Mouse (Mus musculus) intestine, embryonic 16.5 days (tissue): ENCODE results near the gene Smtnl1. TPM values are rescaled to one million over a fixed set of nuclear protein-coding genes. Genes with fewer than 3 reads are reported as not detected.
"Not testable (repeated sequence)": the region's sequence is repeated elsewhere in the genome, so short reads cannot be mapped to it uniquely, and the experiment has no call there.

Source experiments
- ATAC-seq: fragments of 200-750 bp; cut with Nextera tagmentation; 2 replicates; pipeline ENCODE4 v1.8.0; 2017; ENCODE audit warnings: moderate TSS enrichment, moderate library complexity
- H3K27ac ChIP-seq: fragments of 300-500 bp; sonication (generic); 2 replicates; pipeline ENCODE4 v1.5.1; 2014; ENCODE audit warnings: mild to moderate bottlenecking, low read length
- H3K27me3 ChIP-seq: fragments of 300-500 bp; sonication (generic); replicated peaks from 2 replicates; pipeline ENCODE4 v1.6.1; 2014; ENCODE audit warnings: low read length, control low read depth, mixed read lengths; ENCODE audit not compliant: control insufficient read depth, insufficient read depth
- H3K36me3 ChIP-seq: fragments of 300-500 bp; sonication (generic); 2 replicates; pipeline ENCODE4 v1.6.1; 2014; ENCODE audit warnings: low read length, control low read depth; ENCODE audit not compliant: control insufficient read depth, insufficient read depth
- H3K4me1 ChIP-seq: fragments of 300-500 bp; sonication (generic); 2 replicates; pipeline ENCODE4 v1.6.1; 2014; ENCODE audit warnings: low read length, control low read depth, mixed read lengths; ENCODE audit not compliant: control insufficient read depth, insufficient read depth
- H3K4me2 ChIP-seq: fragments of 300-500 bp; sonication (generic); 2 replicates; pipeline ENCODE4 v1.6.1; 2014; ENCODE audit warnings: low read depth, low read length, control low read depth
- H3K4me3 ChIP-seq: fragments of 300-500 bp; sonication (generic); 2 replicates; pipeline ENCODE4 v1.5.1; 2014; ENCODE audit warnings: mild to moderate bottlenecking, low read length
- H3K9ac ChIP-seq: fragments of 300-500 bp; sonication (generic); 2 replicates; pipeline ENCODE4 v1.6.1; 2014; ENCODE audit warnings: low read depth, low read length
- H3K9me3 ChIP-seq: fragments of 300-500 bp; sonication (generic); 2 replicates; pipeline ENCODE4 v1.6.1; 2016; ENCODE audit warnings: low read length, control low read depth; ENCODE audit not compliant: control insufficient read depth
- WGBS: fragments of 180-500 bp; shearing (Covaris S2); extraction: QIAGEN DNeasy Blood & Tissue Kit; methylation state at CpG from one replicate; pipeline ENCODE4 v1.1.7; 2014; 5-methylcytosine and 5-hydroxymethylcytosine counted together
- polyA plus RNA-seq: library from polyadenylated mRNA; unstranded; fragments of >200 nt; fragmentation: Nextera tagmentation; extraction: Ambion mirVana; gene quantifications from 2 replicates; pipeline ENCODE4 v1.2.1, GENCODE M21; 2015

Smtnl1 gene
- polyA plus RNA-seq, 1 experiment from 2014 or later, result 0.17 TPM

DNA sequence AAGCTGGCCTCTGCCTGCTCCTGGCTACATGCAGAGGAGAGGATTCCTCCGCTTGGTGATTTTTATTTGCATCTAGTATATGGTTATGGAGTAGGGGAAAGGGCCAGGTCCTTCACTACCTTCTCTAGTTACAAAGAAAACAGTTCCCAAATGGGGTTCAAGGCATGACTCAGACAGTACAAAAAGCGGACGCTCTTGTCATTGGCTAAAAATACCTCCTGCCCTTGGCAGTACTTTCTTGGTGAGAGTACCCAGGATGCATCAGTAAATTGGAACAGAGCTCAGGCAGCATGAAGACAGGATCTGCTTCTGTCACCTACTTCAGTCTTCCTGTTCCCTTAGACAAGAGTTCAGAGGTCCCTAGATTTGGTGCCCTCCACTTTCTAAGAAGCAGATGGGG lies 2.6 kb downstream of the Smtnl1 start:
- H3K27ac ChIP-seq, result no peak overlapping the region
- 69% methylated on average over 3 of the region's 3 CpGs for WGBS

DNA sequence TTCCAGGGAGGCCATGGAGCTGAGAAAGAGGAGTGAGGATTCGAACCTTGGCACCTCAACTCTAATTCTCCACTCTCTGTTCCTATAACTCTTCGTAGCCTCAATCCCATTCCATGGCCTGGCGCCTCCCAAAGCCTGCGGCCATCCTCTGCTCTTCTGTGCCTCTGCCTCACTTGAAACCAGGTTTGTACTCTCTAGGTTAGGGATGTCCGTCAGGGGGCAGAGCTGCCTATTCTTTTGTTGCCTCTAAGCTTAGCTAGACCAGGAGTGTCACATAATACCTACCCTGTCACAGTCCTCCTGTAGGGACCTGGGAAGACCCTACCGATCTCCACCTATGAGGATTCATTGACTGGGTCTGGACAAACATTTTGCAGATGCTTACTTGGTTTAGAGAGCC lies 9.8 kb downstream of the Smtnl1 start:
- Histone ChIP-seq H3K9me3 (no peaks in the 10 kb centered on the region), H3K27ac (no peak overlapping the region), H3K4me1 (peaks cover 4% of the 10 kb centered on the region; the same call in 1 of the 2 replicates), H3K27me3 (no peaks in the 10 kb centered on the region), H3K4me2 (no peak overlapping the region), H3K9ac (no peak overlapping the region), H3K36me3 (no peaks in the 10 kb centered on the region), H3K4me3 (no peak overlapping the region)
- WGBS, result 80% methylated on average over 6 of the region's 6 CpGs
- ATAC-seq, result no peak

More for the DNA sequence above, 2.6 kb downstream of the Smtnl1 start:
- no peak overlapping the region for H3K9ac ChIP-seq
- no peak overlapping the region for H3K4me2 ChIP-seq
- no peaks in the 10 kb centered on the region for H3K9me3 ChIP-seq
- no peak for ATAC-seq
- H3K27me3 ChIP-seq, result peaks cover 11% of the 10 kb centered on the region
- no peaks in the 10 kb centered on the region for H3K4me1 ChIP-seq
- H3K36me3 ChIP-seq, result no peaks in the 10 kb centered on the region
- H3K4me3 ChIP-seq, result no peak overlapping the region

DNA sequence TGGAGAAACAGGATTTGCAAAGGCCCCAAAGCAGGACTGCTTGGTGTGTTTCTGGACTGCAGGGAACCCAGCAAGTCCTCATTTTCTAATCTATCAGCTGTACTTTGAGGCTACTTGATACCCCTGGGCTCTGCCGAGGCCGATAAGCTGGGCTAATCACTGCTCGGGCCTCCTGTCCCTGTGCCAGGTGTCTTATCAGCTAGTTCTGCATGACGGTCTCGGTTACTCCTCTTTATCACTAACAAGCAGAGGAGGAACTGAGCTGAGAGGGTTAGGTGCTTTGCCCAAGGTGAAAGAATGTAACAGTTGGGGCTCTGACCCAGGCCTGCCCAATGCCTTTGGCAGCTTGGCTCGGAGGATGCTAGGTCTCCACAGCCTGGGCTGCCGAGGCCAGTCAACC lies 10.6 kb downstream of the Smtnl1 start:
- H3K36me3 ChIP-seq, result no peaks in the 10 kb centered on the region
- H3K4me2 ChIP-seq, result no peak overlapping the region
- no peak overlapping the region for H3K4me3 ChIP-seq
- H3K9ac ChIP-seq, result no peak overlapping the region
- WGBS, result 67% methylated on average over 7 of the region's 7 CpGs
- H3K27me3 ChIP-seq, result no peaks in the 10 kb centered on the region
- peaks cover 4% of the 10 kb centered on the region; the same call in 1 of the 2 replicates for H3K4me1 ChIP-seq
- no peak overlapping the region for H3K27ac ChIP-seq
- H3K9me3 ChIP-seq, result no peaks in the 10 kb centered on the region
- ATAC-seq, result peak; percentile 93

DNA sequence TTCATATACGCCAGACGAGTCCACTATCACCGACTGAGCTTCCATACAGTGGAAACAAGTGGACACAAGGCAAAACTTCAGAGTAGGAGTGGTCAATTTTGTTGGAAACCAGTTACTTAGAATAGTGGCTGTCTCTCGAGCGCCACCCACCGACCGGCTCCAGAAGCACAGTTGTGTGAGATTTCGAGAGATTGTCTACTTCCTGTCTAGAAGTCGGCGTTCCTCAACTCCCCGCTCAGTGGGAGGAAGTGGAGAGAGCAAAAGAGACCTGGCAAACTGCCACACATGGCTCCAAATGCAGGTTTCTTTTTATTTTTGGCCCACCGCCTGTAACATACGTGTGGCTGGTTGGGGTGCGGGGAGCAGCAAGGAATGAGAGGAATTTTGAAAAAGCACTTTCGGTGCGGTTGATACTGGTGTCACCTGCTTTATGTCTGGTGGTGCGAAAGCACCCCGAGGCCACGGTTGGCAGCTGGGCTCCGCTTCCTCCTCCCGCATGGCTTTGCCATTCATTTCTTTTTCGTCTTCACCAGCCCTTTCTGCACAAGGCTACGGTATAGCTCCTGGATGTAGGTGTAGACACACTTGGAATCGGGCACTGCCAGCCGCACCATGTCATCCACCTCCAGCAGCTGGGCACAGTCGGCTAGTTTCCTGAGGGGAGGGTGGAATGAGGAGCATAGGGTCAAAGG lies 11.4 kb downstream of the Smtnl1 start:
- ATAC-seq, result peak; percentile 62
- Histone ChIP-seq H3K9me3 (no peaks in the 10 kb centered on the region), H3K4me3 (peak overlapping the region; percentile 31), H3K27me3 (no peaks in the 10 kb centered on the region), H3K4me1 (peaks cover 4% of the 10 kb centered on the region; the same call in 1 of the 2 replicates), H3K36me3 (no peaks in the 10 kb centered on the region), H3K4me2 (peak overlapping the region; percentile 51), H3K27ac (no peak overlapping the region), H3K9ac (peak overlapping the region; percentile 20; the same call in 1 of the 2 replicates)
- 35% methylated on average over 26 of the region's 26 CpGs for WGBS

DNA sequence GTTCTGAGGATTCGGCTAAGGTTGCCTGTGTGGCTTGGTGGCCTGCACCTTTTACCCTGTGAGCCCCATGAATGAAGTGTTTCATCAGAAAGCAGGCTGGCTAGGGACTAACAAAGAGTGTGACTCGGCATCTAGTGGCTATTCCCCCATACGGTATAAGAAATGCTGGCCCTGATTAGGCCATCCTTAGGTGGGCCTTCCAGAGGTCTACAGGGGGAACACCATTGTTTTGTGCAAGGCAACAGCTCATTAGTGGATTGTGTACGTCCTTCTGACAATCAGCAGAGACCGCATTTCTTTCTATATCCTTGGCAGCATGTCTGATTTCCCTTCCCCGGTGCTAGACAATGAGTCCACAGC lies 11.9 kb downstream of the Smtnl1 start:
- H3K27ac ChIP-seq, result peak overlapping the region; percentile 21; the same call in 1 of the 2 replicates
- ATAC-seq, result 0 out of 2 replicates have a peak, but pooled peaks have one; percentile 2
- 79% methylated on average over 6 of the region's 6 CpGs for WGBS

DNA sequence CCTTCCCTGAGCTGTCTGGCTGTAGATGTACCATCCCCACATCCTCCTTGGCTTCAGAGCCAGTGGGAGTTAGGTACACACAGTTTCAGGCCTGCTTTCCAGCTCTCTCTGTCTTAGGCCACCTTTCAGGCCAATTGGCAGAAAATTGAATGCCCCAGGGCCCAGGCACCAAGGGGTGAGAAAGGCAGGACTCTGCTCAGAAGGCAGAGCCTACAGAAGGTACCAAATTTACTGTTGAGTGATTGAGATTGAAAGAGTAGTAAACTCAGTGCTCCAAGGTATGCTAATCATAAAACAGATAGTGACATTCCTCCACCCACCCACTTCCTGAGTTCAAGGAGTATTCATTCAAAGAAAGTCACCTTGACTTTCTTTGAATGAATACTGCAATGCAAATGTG lies 13.1 kb downstream of the Smtnl1 start:
- ATAC-seq, result no peak
- no peak overlapping the region for H3K4me3 ChIP-seq
- no peaks in the 10 kb centered on the region for H3K27me3 ChIP-seq
- H3K4me1 ChIP-seq, result peaks cover 4% of the 10 kb centered on the region; the same call in 1 of the 2 replicates
- H3K36me3 ChIP-seq, result no peaks in the 10 kb centered on the region
- no peak overlapping the region for H3K9ac ChIP-seq
- H3K27ac ChIP-seq, result no peak overlapping the region
- no peak overlapping the region for H3K4me2 ChIP-seq
- H3K9me3 ChIP-seq, result no peaks in the 10 kb centered on the region

More for the DNA sequence above, 11.9 kb downstream of the Smtnl1 start:
- Histone ChIP-seq H3K9me3 (no peaks in the 10 kb centered on the region), H3K4me1 (peaks cover 4% of the 10 kb centered on the region; the same call in 1 of the 2 replicates), H3K4me2 (no peak overlapping the region), H3K4me3 (no peak overlapping the region), H3K36me3 (no peaks in the 10 kb centered on the region), H3K9ac (no peak overlapping the region), H3K27me3 (no peaks in the 10 kb centered on the region)

DNA sequence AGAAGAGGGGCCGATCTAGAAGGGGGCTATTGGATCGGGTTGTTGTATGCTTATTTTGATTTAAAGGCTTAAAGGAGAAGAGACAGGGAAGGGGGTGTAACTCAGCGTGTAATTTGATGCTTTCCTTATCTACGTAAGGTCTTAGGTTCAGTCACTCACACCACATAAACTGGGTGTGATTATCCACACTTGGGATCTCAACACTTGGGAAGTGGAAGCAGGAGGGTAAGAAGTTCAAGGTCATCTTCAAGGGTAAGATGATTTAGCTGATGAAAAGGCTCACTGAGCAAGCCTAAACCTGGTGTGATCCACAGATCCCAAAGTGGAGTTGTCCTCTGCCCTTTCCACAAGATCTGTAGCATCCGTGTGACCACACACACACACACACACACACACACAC lies 15.9 kb downstream of the Smtnl1 start:
- H3K27me3 ChIP-seq, result no peaks in the 10 kb centered on the region
- H3K4me2 ChIP-seq, result no peak overlapping the region
- H3K36me3 ChIP-seq, result no peaks in the 10 kb centered on the region
- H3K27ac ChIP-seq, result no peak overlapping the region
- H3K4me1 ChIP-seq, result peaks cover 4% of the 10 kb centered on the region; the same call in 1 of the 2 replicates
- H3K4me3 ChIP-seq, result no peak overlapping the region
- no peak for ATAC-seq
- no peaks in the 10 kb centered on the region for H3K9me3 ChIP-seq
- H3K9ac ChIP-seq, result no peak overlapping the region
- 57% methylated on average over 5 of the region's 5 CpGs for WGBS

DNA sequence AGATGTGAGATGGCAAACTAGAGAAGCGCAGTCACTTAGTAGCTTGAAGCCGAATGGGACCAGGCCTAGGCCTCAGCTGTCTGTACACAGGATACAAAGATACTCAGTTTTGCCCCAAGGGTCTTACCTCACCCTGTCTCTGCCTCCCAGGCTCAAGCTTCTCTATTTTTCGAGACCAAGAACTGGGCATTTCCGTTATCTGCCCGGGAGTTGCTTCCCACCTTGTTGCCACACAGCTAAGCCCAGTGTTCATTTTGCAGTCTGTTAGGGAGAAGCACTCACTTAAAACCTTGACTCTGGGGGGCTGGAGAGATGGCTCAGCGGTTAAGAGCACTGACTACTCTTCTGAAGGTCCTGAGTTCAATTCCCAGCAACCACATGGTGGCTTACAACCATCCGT lies 18.5 kb downstream of the Smtnl1 start:
- Histone ChIP-seq H3K4me1 (0 out of 2 replicates have a peak, but pooled peaks cover 4% of the 10 kb centered on the region), H3K4me2 (no peak overlapping the region), H3K4me3 (no peak overlapping the region), H3K9me3 (no peaks in the 10 kb centered on the region), H3K36me3 (no peaks in the 10 kb centered on the region), H3K27me3 (no peaks in the 10 kb centered on the region), H3K27ac (no peak overlapping the region), H3K9ac (no peak overlapping the region)
- 89% methylated on average over 7 of the region's 7 CpGs for WGBS
- no peak for ATAC-seq

DNA sequence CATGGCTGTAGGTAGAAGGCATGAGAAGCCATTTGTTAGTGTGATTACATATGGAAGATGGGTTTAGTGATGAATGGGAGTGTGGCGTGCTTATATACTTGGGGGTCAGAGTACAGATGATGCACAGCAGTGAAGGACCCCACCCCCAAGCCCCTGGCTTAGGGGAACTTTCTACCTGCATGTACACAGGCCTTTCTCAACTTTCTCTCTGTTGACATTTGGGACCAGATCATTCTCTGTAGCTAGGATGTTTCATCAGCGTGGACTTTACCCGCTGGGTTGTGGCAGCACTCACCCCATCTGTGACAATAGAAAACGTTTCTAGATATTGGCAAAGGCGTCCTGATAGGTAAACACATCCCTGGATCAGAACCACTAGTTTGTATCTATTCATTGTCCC lies 21.2 kb downstream of the Smtnl1 start:
- not testable (repeated sequence) for H3K9me3 ChIP-seq, ATAC-seq, H3K27me3 ChIP-seq, H3K4me1 ChIP-seq, H3K4me3 ChIP-seq, H3K4me2 ChIP-seq, H3K27ac ChIP-seq, H3K36me3 ChIP-seq, H3K9ac ChIP-seq
- WGBS, result 70% methylated on average over 5 of the region's 5 CpGs

DNA sequence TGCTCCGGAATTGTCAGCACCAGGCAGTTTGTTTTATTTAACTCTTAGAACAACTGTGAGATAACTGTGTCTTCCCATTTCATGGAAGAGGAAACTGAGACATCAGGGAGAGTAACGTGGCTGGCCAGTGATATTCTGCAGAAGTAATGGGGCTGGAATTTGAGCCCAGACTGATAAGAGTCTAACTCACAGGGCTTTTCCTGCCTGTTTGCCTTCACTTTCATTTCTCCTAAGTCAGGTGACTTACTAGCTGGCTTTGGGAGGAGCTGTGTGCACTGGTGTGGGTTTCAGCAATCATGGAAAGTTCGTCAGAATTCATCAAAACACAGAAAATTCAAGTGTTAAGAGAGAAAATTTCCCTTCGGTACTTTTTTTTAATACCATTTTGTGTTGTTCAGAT lies 22.1 kb downstream of the Smtnl1 start:
- Histone ChIP-seq H3K4me2 (no peak overlapping the region), H3K9me3 (no peaks in the 10 kb centered on the region), H3K4me3 (no peak overlapping the region), H3K4me1 (0 out of 2 replicates have a peak, but pooled peaks cover 4% of the 10 kb centered on the region), H3K27ac (no peak overlapping the region), H3K36me3 (no peaks in the 10 kb centered on the region), H3K27me3 (no peaks in the 10 kb centered on the region), H3K9ac (no peak overlapping the region)
- 71% methylated on average over 4 of the region's 4 CpGs for WGBS
- ATAC-seq, result peak; percentile 28; the same call in 1 of the 2 replicates
